Mouse (Mus musculus): Measurements from ENCODE around the gene Cables2.

GRCm38 (mm10) chr2:180302201-180302600 lies 28.9 kb upstream of the Cables2 start:
- TF ChIP-seq CTCF (IDR thresholded peaks at IDR 0.05; ENCODE audit: low read depth, low read length) (no peak), POLR2A (IDR thresholded peaks at IDR 0.05; ENCODE audit: borderline replicate concordance, low read depth, low read length) (no peak)
